In the genomic region with DNA sequence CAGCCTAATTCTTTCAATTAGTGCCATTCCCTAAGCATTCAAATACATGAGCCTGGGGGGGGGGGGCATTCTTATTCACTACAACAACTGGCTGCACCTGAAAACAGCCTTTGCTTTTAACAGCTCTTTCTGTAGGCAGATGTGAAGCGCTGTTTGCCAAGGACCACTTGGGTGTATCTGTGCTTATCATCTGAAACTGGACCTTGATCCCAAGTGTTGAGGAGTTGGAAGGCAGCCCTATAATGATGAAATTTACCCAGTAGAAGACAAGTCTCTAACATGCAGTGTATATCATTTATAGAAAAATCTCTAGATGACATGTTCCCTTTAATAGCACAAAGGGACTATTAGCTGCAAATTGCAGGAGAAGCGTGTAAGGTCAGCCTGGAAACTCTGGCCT, we compare ENCODE assay signal across 26 mouse cellular contexts.
"Had no signal": no experiment of that assay in that cellular context is flagged by ENCODE, and none has a peak within 500 bp of the region (broad histone marks: within the 10 kb centered on the region; RNA-seq: fewer than 3 reads in every experiment).

No protein-coding gene starts in this region.

- H3K27me3 ChIP-seq: heart, embryonic 13.5 days; heart, embryonic 15.5 days; hindbrain, embryonic 13.5 days; kidney, embryonic 15.5 days; limb, embryonic 12.5 days; liver, embryonic 13.5 days; liver, embryonic 15.5 days had no signal

- H3K4me1 ChIP-seq: heart, embryonic 13.5 days; heart, embryonic 15.5 days; hindbrain, embryonic 13.5 days; kidney, embryonic 15.5 days; limb, embryonic 10.5 days; limb, embryonic 12.5 days; liver, embryonic 13.5 days; liver, embryonic 15.5 days had no signal

- H3K27ac ChIP-seq: heart, adult 2 months; heart, embryonic 13.5 days; heart, embryonic 15.5 days; hindbrain, embryonic 13.5 days; kidney, embryonic 15.5 days; kidney, postnatal 0 days; left cerebral cortex, adult 2 months; limb, embryonic 10.5 days; limb, embryonic 12.5 days; liver, embryonic 13.5 days; liver, embryonic 15.5 days had no signal

- H3K36me3 ChIP-seq: heart, embryonic 13.5 days; heart, embryonic 15.5 days; hindbrain, embryonic 13.5 days; kidney, embryonic 15.5 days; limb, embryonic 10.5 days; limb, embryonic 12.5 days; liver, embryonic 13.5 days; liver, embryonic 15.5 days had no signal

- DNase-seq: gastrocnemius, postnatal 14 days; gastrocnemius, postnatal 36 days; heart, adult 11 months; heart, adult 2 months; heart, postnatal 14 days; heart, postnatal 36 days; kidney, adult 11 months; kidney, adult 2 months; kidney, adult 9 months; kidney, postnatal 14 days; kidney, postnatal 36 days; liver; liver, embryonic 13.5 days; liver, postnatal 0 days had no signal

- ATAC-seq: hindbrain, embryonic 16.5 days; inflammation-experienced regulatory T-cells, adult 6 months; liver, postnatal 0 days had no signal

- H3K9me3 ChIP-seq: heart, embryonic 13.5 days; heart, embryonic 15.5 days; hindbrain, embryonic 13.5 days; kidney, embryonic 15.5 days; limb, embryonic 10.5 days; limb, embryonic 12.5 days; liver, embryonic 13.5 days; liver, embryonic 15.5 days had no signal

- H3K4me3 ChIP-seq: heart, adult 2 months; heart, embryonic 13.5 days; heart, embryonic 15.5 days; hindbrain, embryonic 13.5 days; kidney, embryonic 15.5 days; left cerebral cortex, adult 2 months; limb, embryonic 10.5 days; limb, embryonic 12.5 days; liver, embryonic 13.5 days; liver, embryonic 15.5 days had no signal

- H3K4me2 ChIP-seq: heart, embryonic 11.5 days; heart, embryonic 13.5 days; heart, embryonic 15.5 days; hindbrain, embryonic 13.5 days; kidney, embryonic 15.5 days; limb, embryonic 12.5 days; liver, embryonic 13.5 days; liver, embryonic 15.5 days had no signal

- H3K9ac ChIP-seq: heart, embryonic 13.5 days; heart, embryonic 15.5 days; hindbrain, embryonic 13.5 days; kidney, embryonic 15.5 days; limb, embryonic 12.5 days; liver, embryonic 13.5 days; liver, embryonic 15.5 days; liver, postnatal 0 days had no signal
